Mouse (Mus musculus): ENCODE measurements around the gene Stk10. TPM values are rescaled to one million over a fixed set of nuclear protein-coding genes. Genes with fewer than 3 reads are reported as not detected.

Stk10 gene
- polyA plus RNA-seq, 1 experiment = 82.8 TPM

GRCm38 (mm10) chr11:32605131-32605860 is 72.2 kb downstream of the Stk10 start:
- H3K4me3 ChIP-seq (ENCODE audit: extremely low read depth, insufficient read depth, insufficient read length) = no peak overlapping the region
- TF ChIP-seq CTCF (IDR thresholded peaks at IDR 0.05; ENCODE audit: extremely low read depth, insufficient read depth, insufficient read length, insufficient replicate concordance) (no peak), POLR2A (IDR thresholded peaks at IDR 0.05; ENCODE audit: low read depth, low read length) (no peak)
- H3K4me1 ChIP-seq (ENCODE audit: control insufficient read depth, insufficient read depth, insufficient read length) = peaks cover 7% of the 10 kb centered on the region; the same call in 1 of the 2 replicates
- no peaks in the 10 kb centered on the region for H3K27me3 ChIP-seq (ENCODE audit: control insufficient read depth, insufficient read depth, low read length)
- no peak for DNase-seq (ENCODE audit: low read depth in 1 of 2, low spot score in 2 of 2)
- H3K27ac ChIP-seq (ENCODE audit: insufficient read depth, low read length) = no peak overlapping the region
- 88% methylated on average over 7 of the region's 7 CpGs for WGBS
- peaks cover 43% of the 10 kb centered on the region for H3K36me3 ChIP-seq (ENCODE audit: control insufficient read depth, insufficient read depth, low read length)

- no peak for DNase-seq (ENCODE audit: low read depth in 1 of 2, low spot score in 2 of 2)
- WGBS = 97% methylated on average over 3 of the region's 3 CpGs
- TF ChIP-seq POLR2A (IDR thresholded peaks at IDR 0.05; ENCODE audit: low read depth, low read length) (no peak), CTCF (IDR thresholded peaks at IDR 0.05; ENCODE audit: extremely low read depth, insufficient read depth, insufficient read length, insufficient replicate concordance) (no peak)
- Histone ChIP-seq H3K4me3 (ENCODE audit: extremely low read depth, insufficient read depth, insufficient read length) (no peak overlapping the region), H3K27ac (ENCODE audit: insufficient read depth, low read length) (no peak overlapping the region), H3K4me1 (ENCODE audit: control insufficient read depth, insufficient read depth, insufficient read length) (peaks cover 7% of the 10 kb centered on the region; the same call in 1 of the 2 replicates), H3K36me3 (ENCODE audit: control insufficient read depth, insufficient read depth, low read length) (peaks cover 44% of the 10 kb centered on the region), H3K27me3 (ENCODE audit: control insufficient read depth, insufficient read depth, low read length) (no peaks in the 10 kb centered on the region)
Observed at GRCm38 (mm10) chr11:32605907-32606306, 72.8 kb downstream of the Stk10 start.

- Histone ChIP-seq H3K27me3 (ENCODE audit: control insufficient read depth, insufficient read depth, low read length) (no peaks in the 10 kb centered on the region), H3K27ac (ENCODE audit: insufficient read depth, low read length) (no peak overlapping the region), H3K36me3 (ENCODE audit: control insufficient read depth, insufficient read depth, low read length) (peaks cover 41% of the 10 kb centered on the region), H3K4me1 (ENCODE audit: control insufficient read depth, insufficient read depth, insufficient read length) (peaks cover 7% of the 10 kb centered on the region; the same call in 1 of the 2 replicates), H3K4me3 (ENCODE audit: extremely low read depth, insufficient read depth, insufficient read length) (no peak overlapping the region)
- TF ChIP-seq CTCF (IDR thresholded peaks at IDR 0.05; ENCODE audit: extremely low read depth, insufficient read depth, insufficient read length, insufficient replicate concordance) = no peak
- TF ChIP-seq POLR2A (IDR thresholded peaks at IDR 0.05; ENCODE audit: low read depth, low read length) = no peak
- DNase-seq (ENCODE audit: low read depth in 1 of 2, low spot score in 2 of 2) = no peak
Observed at GRCm38 (mm10) chr11:32607319-32607718, 74.2 kb downstream of the Stk10 start.

- TF ChIP-seq POLR2A (IDR thresholded peaks at IDR 0.05; ENCODE audit: low read depth, low read length) (no peak), CTCF (IDR thresholded peaks at IDR 0.05; ENCODE audit: extremely low read depth, insufficient read depth, insufficient read length, insufficient replicate concordance) (no peak)
- WGBS = 91% methylated on average over 6 of the region's 6 CpGs
- Histone ChIP-seq H3K36me3 (ENCODE audit: control insufficient read depth, insufficient read depth, low read length) (peaks cover 49% of the 10 kb centered on the region), H3K27me3 (ENCODE audit: control insufficient read depth, insufficient read depth, low read length) (no peaks in the 10 kb centered on the region), H3K4me3 (ENCODE audit: extremely low read depth, insufficient read depth, insufficient read length) (no peak overlapping the region), H3K4me1 (ENCODE audit: control insufficient read depth, insufficient read depth, insufficient read length) (peaks cover 7% of the 10 kb centered on the region; the same call in 1 of the 2 replicates), H3K27ac (ENCODE audit: insufficient read depth, low read length) (no peak overlapping the region)
- DNase-seq (ENCODE audit: low read depth in 1 of 2, low spot score in 2 of 2) = no peak
Observed at GRCm38 (mm10) chr11:32610616-32611015, 77.5 kb downstream of the Stk10 start.

- Histone ChIP-seq H3K27ac (ENCODE audit: insufficient read depth, low read length) (no peak overlapping the region), H3K27me3 (ENCODE audit: control insufficient read depth, insufficient read depth, low read length) (no peaks in the 10 kb centered on the region), H3K4me3 (ENCODE audit: extremely low read depth, insufficient read depth, insufficient read length) (no peak overlapping the region), H3K4me1 (ENCODE audit: control insufficient read depth, insufficient read depth, insufficient read length) (peaks cover 7% of the 10 kb centered on the region; the same call in 1 of the 2 replicates), H3K36me3 (ENCODE audit: control insufficient read depth, insufficient read depth, low read length) (peaks cover 61% of the 10 kb centered on the region)
- TF ChIP-seq CTCF (IDR thresholded peaks at IDR 0.05; ENCODE audit: extremely low read depth, insufficient read depth, insufficient read length, insufficient replicate concordance) (no peak), POLR2A (IDR thresholded peaks at IDR 0.05; ENCODE audit: low read depth, low read length) (no peak)
- WGBS = 87% methylated on average over 6 of the region's 6 CpGs
- DNase-seq (ENCODE audit: low read depth in 1 of 2, low spot score in 2 of 2) = no peak
Observed at GRCm38 (mm10) chr11:32612304-32612703, 79.2 kb downstream of the Stk10 start.

- Histone ChIP-seq H3K27ac (ENCODE audit: insufficient read depth, low read length) (no peak overlapping the region), H3K4me1 (ENCODE audit: control insufficient read depth, insufficient read depth, insufficient read length) (peaks cover 6% of the 10 kb centered on the region; the same call in 1 of the 2 replicates), H3K27me3 (ENCODE audit: control insufficient read depth, insufficient read depth, low read length) (no peaks in the 10 kb centered on the region), H3K4me3 (ENCODE audit: extremely low read depth, insufficient read depth, insufficient read length) (no peak overlapping the region), H3K36me3 (ENCODE audit: control insufficient read depth, insufficient read depth, low read length) (peaks cover 71% of the 10 kb centered on the region)
- no peak for DNase-seq (ENCODE audit: low read depth in 1 of 2, low spot score in 2 of 2)
- TF ChIP-seq CTCF (IDR thresholded peaks at IDR 0.05; ENCODE audit: extremely low read depth, insufficient read depth, insufficient read length, insufficient replicate concordance) = no peak
- no peak for TF ChIP-seq POLR2A (IDR thresholded peaks at IDR 0.05; ENCODE audit: low read depth, low read length)
- 96% methylated on average over 29 of the region's 29 CpGs for WGBS
Observed at GRCm38 (mm10) chr11:32614463-32614862, 81.4 kb downstream of the Stk10 start.

- TF ChIP-seq POLR2A (IDR thresholded peaks at IDR 0.05; ENCODE audit: low read depth, low read length) (no peak), CTCF (IDR thresholded peaks at IDR 0.05; ENCODE audit: extremely low read depth, insufficient read depth, insufficient read length, insufficient replicate concordance) (no peak)
Observed at GRCm38 (mm10) chr11:32615561-32615960, 82.5 kb downstream of the Stk10 start.

More at GRCm38 (mm10) chr11:32615561-32615960, 82.5 kb downstream of the Stk10 start:
- no peak for DNase-seq (ENCODE audit: low read depth in 1 of 2, low spot score in 2 of 2)
- 86% methylated on average over 11 of the region's 11 CpGs for WGBS
- H3K4me3 ChIP-seq (ENCODE audit: extremely low read depth, insufficient read depth, insufficient read length) = no peak overlapping the region
- H3K4me1 ChIP-seq (ENCODE audit: control insufficient read depth, insufficient read depth, insufficient read length) = peaks cover 7% of the 10 kb centered on the region; the same call in 1 of the 2 replicates
- no peak overlapping the region for H3K27ac ChIP-seq (ENCODE audit: insufficient read depth, low read length)
- peaks cover 73% of the 10 kb centered on the region for H3K36me3 ChIP-seq (ENCODE audit: control insufficient read depth, insufficient read depth, low read length)
- no peaks in the 10 kb centered on the region for H3K27me3 ChIP-seq (ENCODE audit: control insufficient read depth, insufficient read depth, low read length)
